Mouse (Mus musculus) liver, embryonic 14.5 days (tissue): ENCODE results near the gene Nkg7. TPM values are rescaled to one million over a fixed set of nuclear protein-coding genes. Genes with fewer than 3 reads are reported as not detected.

Experiments used
- ATAC-seq: fragments of 200-750 bp; cut with Nextera tagmentation; 2 replicates; pipeline ENCODE4 v1.8.0; 2017; ENCODE audit warnings: moderate number of reproducible peaks, mild to moderate bottlenecking, moderate library complexity; ENCODE audit not compliant: insufficient read depth
- DNase-seq, 3 experiments: peaks; one replicate each; pipeline ENCODE4 v3.0.0-alpha.2; 2012 to 2013; ENCODE audit warnings: low read depth in 3 of 3, low spot score in 3 of 3
- H3K27ac ChIP-seq: fragments of 300-500 bp; sonication (generic); 2 replicates; pipeline ENCODE4 v1.5.1; 2014; ENCODE audit warnings: moderate library complexity, mild to moderate bottlenecking, control low read depth, inconsistent platforms
- H3K27me3 ChIP-seq: fragments of 300-500 bp; sonication (generic); 2 replicates; pipeline ENCODE4 v1.6.1; 2014; ENCODE audit warnings: mild to moderate bottlenecking, low read length, moderate library complexity; ENCODE audit not compliant: control insufficient read depth, insufficient read depth
- H3K36me3 ChIP-seq: fragments of 300-500 bp; sonication (generic); replicated peaks from 2 replicates; pipeline ENCODE4 v1.6.1; 2014; ENCODE audit warnings: low read depth; ENCODE audit not compliant: control insufficient read depth, insufficient read depth
- H3K4me1 ChIP-seq, 2 experiments: fragments of 200-500 bp in 1 of 2; fragments of 300-500 bp in 1 of 2; sonication (generic) in 1 of 2; replicated peaks; 2 replicates each; pipeline ENCODE4 v1.6.1; 2012 to 2014; ENCODE audit warnings: antibody characterized with exemption in 1 of 2, inconsistent platforms in 1 of 2, low read length in 1 of 2; ENCODE audit not compliant: control insufficient read depth in 2 of 2, insufficient read depth in 2 of 2
- H3K4me2 ChIP-seq: fragments of 300-500 bp; sonication (generic); 2 replicates; pipeline ENCODE4 v1.6.1; 2014; ENCODE audit warnings: low read depth, mild to moderate bottlenecking, control low read depth, moderate library complexity
- H3K4me3 ChIP-seq, 2 experiments: fragments of 200-500 bp in 1 of 2; fragments of 300-500 bp in 1 of 2; sonication (generic) in 1 of 2; 2 replicates each; pipeline ENCODE4 v1.5.1; 2012 to 2014; ENCODE audit warnings: low read depth in 2 of 2, low read length in 2 of 2, mild to moderate bottlenecking in 2 of 2, control low read depth in 1 of 2, inconsistent platforms in 1 of 2, moderate library complexity in 1 of 2; ENCODE audit not compliant: insufficient read depth in 1 of 2
- H3K9ac ChIP-seq: fragments of 300-500 bp; sonication (generic); replicated peaks from 2 replicates; pipeline ENCODE4 v1.6.1; 2014; ENCODE audit warnings: mild to moderate bottlenecking, control low read depth, moderate library complexity
- H3K9me3 ChIP-seq: fragments of 300-500 bp; sonication (generic); 2 replicates; pipeline ENCODE4 v1.6.1; 2016; ENCODE audit warnings: low read length, mixed read lengths; ENCODE audit not compliant: control insufficient read depth
- CTCF ChIP-seq: IDR thresholded peaks from 2 replicates; pipeline ENCODE4 v1.5.1; 2016; ENCODE audit warnings: antibody characterized with exemption, low read depth, control low read depth
- EP300 ChIP-seq: IDR thresholded peaks from 2 replicates; pipeline ENCODE4 v1.6.1; 2016; ENCODE audit warnings: antibody characterized with exemption, low read depth
- WGBS: fragments of 180-500 bp; shearing (Covaris S2); extraction: QIAGEN DNeasy Blood & Tissue Kit; methylation state at CpG from one replicate; pipeline ENCODE4 v1.1.7; 2014; ENCODE audit not compliant: insufficient replicate concordance; 5-methylcytosine and 5-hydroxymethylcytosine counted together
- microRNA-seq: library from miRNA; unstranded; fragments of <30 nt; microRNA quantifications from one replicate; pipeline ENCODE4, GENCODE M21; 2016
- polyA plus RNA-seq, 2 experiments: library from polyadenylated mRNA; depleted of rRNA in 1 of 2; stranded (reverse) in 1 of 2; unstranded in 1 of 2; fragments of >200 nt; fragmentation: Nextera tagmentation in 1 of 2; extraction: Ambion mirVana in 1 of 2; gene quantifications; 2 replicates each; pipeline versions ENCODE4 v1.2.1 to v1.2.3; 2012 to 2014

The Nkg7 gene
- polyA plus RNA-seq, 2 experiments, result 3.1 to 13.2 TPM

- no peak for DNase-seq
- no peak for ATAC-seq
- Histone ChIP-seq H3K9me3 (no peaks in the 10 kb centered on the region), H3K4me3 (no peak overlapping the region), H3K4me2 (no peak overlapping the region), H3K27me3 (peaks cover 28% of the 10 kb centered on the region), H3K4me1 (no peaks in the 10 kb centered on the region), H3K36me3 (no peaks in the 10 kb centered on the region), H3K9ac (no peak overlapping the region), H3K27ac (no peak overlapping the region)
- WGBS, result 6% methylated on average over 13 of the region's 13 CpGs
- TF ChIP-seq CTCF (no peak), EP300 (no peak)
These were observed 39.5 kb downstream of the Nkg7 start for GRCm38 (mm10) chr7:43476376-43476775.

GRCm38 (mm10) chr7:43481191-43481590, 44.3 kb downstream of the Nkg7 start:
- WGBS, result 33% methylated on average over 3 of the region's 3 CpGs
- H3K9ac ChIP-seq, result no peak overlapping the region
- no peaks in the 10 kb centered on the region for H3K9me3 ChIP-seq
- H3K36me3 ChIP-seq, result no peaks in the 10 kb centered on the region
- H3K27me3 ChIP-seq, result peaks cover 15% of the 10 kb centered on the region
- no peak for ATAC-seq
- DNase-seq, result no peak
- H3K4me3 ChIP-seq, result no peak overlapping the region
- no peaks in the 10 kb centered on the region for H3K4me1 ChIP-seq
- H3K4me2 ChIP-seq, result no peak overlapping the region
- no peak for TF ChIP-seq EP300
- H3K27ac ChIP-seq, result no peak overlapping the region

- H3K9me3 ChIP-seq, result no peaks in the 10 kb centered on the region
- H3K9ac ChIP-seq, result no peak overlapping the region
- H3K36me3 ChIP-seq, result no peaks in the 10 kb centered on the region
- DNase-seq (no peak), ATAC-seq (no peak)
- H3K27ac ChIP-seq, result no peak overlapping the region
- WGBS, result 46% methylated on average over 8 of the region's 8 CpGs
- TF ChIP-seq EP300, result no peak
- TF ChIP-seq CTCF, result no peak
- peaks cover 5% of the 10 kb centered on the region for H3K27me3 ChIP-seq
- no peak overlapping the region for H3K4me2 ChIP-seq
- H3K4me3 ChIP-seq, result no peak overlapping the region
- H3K4me1 ChIP-seq, result no peaks in the 10 kb centered on the region
These were observed 45.3 kb downstream of the Nkg7 start for GRCm38 (mm10) chr7:43482090-43482716.

GRCm38 (mm10) chr7:43483236-43483635, 46.4 kb downstream of the Nkg7 start:
- no peak for ATAC-seq
- H3K4me3 ChIP-seq, result no peak overlapping the region
- no peaks in the 10 kb centered on the region for H3K27me3 ChIP-seq
- TF ChIP-seq EP300 (no peak), CTCF (no peak)
- no peak for DNase-seq
- no peaks in the 10 kb centered on the region for H3K9me3 ChIP-seq
- 4% methylated on average over 10 of the region's 10 CpGs for WGBS
- no peak overlapping the region for H3K27ac ChIP-seq
- no peaks in the 10 kb centered on the region for H3K36me3 ChIP-seq
- H3K9ac ChIP-seq, result no peak overlapping the region
- H3K4me2 ChIP-seq, result no peak overlapping the region
- H3K4me1 ChIP-seq, result no peaks in the 10 kb centered on the region

Small RNAs within 50 kb of the gene (microRNA-seq; reads per million reads assigned to microRNA genes)
- gene Mir7051, result 3.4 reads per million

Other genes starting within 250 kb of the Nkg7 start
- 2.3 and 3.9 TPM in 2 replicates for gene Zfp715, start 123.8 kb upstream of the Nkg7 start, polyA plus RNA-seq (2012; rRNA removed)
- 5.2 and 5.4 TPM in 2 replicates for gene Zfp715, start 123.8 kb upstream of the Nkg7 start, polyA plus RNA-seq (2014; fragmentation: Nextera tagmentation; extraction: Ambion mirVana)
- 2.0 and 2.7 TPM in 2 replicates for gene Siglecf, start 85.7 kb upstream of the Nkg7 start, polyA plus RNA-seq (2012; rRNA removed)
- gene Siglecf, start 85.7 kb upstream of the Nkg7 start, polyA plus RNA-seq (2014; fragmentation: Nextera tagmentation; extraction: Ambion mirVana), result 1.3 and 2.4 TPM in 2 replicates
- gene Siglecg, start 28.9 kb upstream of the Nkg7 start, polyA plus RNA-seq (2012; rRNA removed), result 0.64 and 0.69 TPM in 2 replicates
- gene Siglecg, start 28.9 kb upstream of the Nkg7 start, polyA plus RNA-seq (2014; fragmentation: Nextera tagmentation; extraction: Ambion mirVana), result 0.24 and 0.38 TPM in 2 replicates
- gene Lim2, start 9.4 kb upstream of the Nkg7 start, polyA plus RNA-seq (2012; rRNA removed), result 0.07 TPM in 1 of 2 replicates, not detected in the other
- gene Lim2, start 9.4 kb upstream of the Nkg7 start, polyA plus RNA-seq (2014; fragmentation: Nextera tagmentation; extraction: Ambion mirVana), result 0.06 and 0.08 TPM in 2 replicates
- gene Cldnd2, start 3.7 kb downstream of the Nkg7 start, polyA plus RNA-seq (2012; rRNA removed), result not detected in 2 replicates
- not detected in 2 replicates for gene Cldnd2, start 3.7 kb downstream of the Nkg7 start, polyA plus RNA-seq (2014; fragmentation: Nextera tagmentation; extraction: Ambion mirVana)
- gene Etfb, start 7.0 kb downstream of the Nkg7 start, polyA plus RNA-seq (2012; rRNA removed), result 79.1 and 116 TPM in 2 replicates
- gene Etfb, start 7.0 kb downstream of the Nkg7 start, polyA plus RNA-seq (2014; fragmentation: Nextera tagmentation; extraction: Ambion mirVana), result 261 and 265 TPM in 2 replicates
- gene Gm45233, start 7.1 kb downstream of the Nkg7 start, polyA plus RNA-seq (2012; rRNA removed), result 0.19 and 0.26 TPM in 2 replicates
- gene Gm45233, start 7.1 kb downstream of the Nkg7 start, polyA plus RNA-seq (2014; fragmentation: Nextera tagmentation; extraction: Ambion mirVana), result not detected in 2 replicates
- 0.48 and 0.77 TPM in 2 replicates for gene Vsig10l, start 26.1 kb downstream of the Nkg7 start, polyA plus RNA-seq (2012; rRNA removed)
- 0.27 and 0.52 TPM in 2 replicates for gene Vsig10l, start 26.1 kb downstream of the Nkg7 start, polyA plus RNA-seq (2014; fragmentation: Nextera tagmentation; extraction: Ambion mirVana)
- 0.07 and 0.12 TPM in 2 replicates for gene Iglon5, start 53.0 kb downstream of the Nkg7 start, polyA plus RNA-seq (2012; rRNA removed)
- not detected in 2 replicates for gene Iglon5, start 53.0 kb downstream of the Nkg7 start, polyA plus RNA-seq (2014; fragmentation: Nextera tagmentation; extraction: Ambion mirVana)
- not detected in 2 replicates for gene 4931406B18Rik, start 68.9 kb downstream of the Nkg7 start, polyA plus RNA-seq (2012; rRNA removed)
- not detected in 2 replicates for gene 4931406B18Rik, start 68.9 kb downstream of the Nkg7 start, polyA plus RNA-seq (2014; fragmentation: Nextera tagmentation; extraction: Ambion mirVana)
- 0.95 and 1.4 TPM in 2 replicates for gene Cd33, start 107.4 kb downstream of the Nkg7 start, polyA plus RNA-seq (2012; rRNA removed)
- 1.5 and 1.9 TPM in 2 replicates for gene Cd33, start 107.4 kb downstream of the Nkg7 start, polyA plus RNA-seq (2014; fragmentation: Nextera tagmentation; extraction: Ambion mirVana)
- 0.18 and 0.33 TPM in 2 replicates for gene Zfp658, start 125.2 kb downstream of the Nkg7 start, polyA plus RNA-seq (2012; rRNA removed)
- gene Zfp658, start 125.2 kb downstream of the Nkg7 start, polyA plus RNA-seq (2014; fragmentation: Nextera tagmentation; extraction: Ambion mirVana), result 0.15 and 0.25 TPM in 2 replicates
- gene Zfp719, start 142.5 kb downstream of the Nkg7 start, polyA plus RNA-seq (2012; rRNA removed), result 0.56 and 0.87 TPM in 2 replicates
- 1.6 and 1.7 TPM in 2 replicates for gene Zfp719, start 142.5 kb downstream of the Nkg7 start, polyA plus RNA-seq (2014; fragmentation: Nextera tagmentation; extraction: Ambion mirVana)
- gene Zfp819, start 170.1 kb downstream of the Nkg7 start, polyA plus RNA-seq (2012; rRNA removed), result 0.07 TPM in 1 of 2 replicates, not detected in the other
- not detected in 2 replicates for gene Zfp819, start 170.1 kb downstream of the Nkg7 start, polyA plus RNA-seq (2014; fragmentation: Nextera tagmentation; extraction: Ambion mirVana)
- gene Ceacam18, start 197.6 kb downstream of the Nkg7 start, polyA plus RNA-seq (2012; rRNA removed), result not detected in 2 replicates
- gene Ceacam18, start 197.6 kb downstream of the Nkg7 start, polyA plus RNA-seq (2014; fragmentation: Nextera tagmentation; extraction: Ambion mirVana), result 0.08 TPM in 1 of 2 replicates, not detected in the other
- 1.5 and 1.6 TPM in 2 replicates for gene Siglece, start 223.1 kb downstream of the Nkg7 start, polyA plus RNA-seq (2012; rRNA removed)
- gene Siglece, start 223.1 kb downstream of the Nkg7 start, polyA plus RNA-seq (2014; fragmentation: Nextera tagmentation; extraction: Ambion mirVana), result 1.1 and 2.0 TPM in 2 replicates
- gene Ctu1, start 234.9 kb downstream of the Nkg7 start, polyA plus RNA-seq (2012; rRNA removed), result 3.1 and 3.2 TPM in 2 replicates
- 2.2 TPM in 2 replicates for gene Ctu1, start 234.9 kb downstream of the Nkg7 start, polyA plus RNA-seq (2014; fragmentation: Nextera tagmentation; extraction: Ambion mirVana)